Mouse (Mus musculus): ENCODE data around the gene Psip1. TPM values are rescaled to one million over a fixed set of nuclear protein-coding genes. Genes with fewer than 3 reads are reported as not detected.
A peak's percentile ranks its signal among the peaks of the same experiment; 100 is the strongest.
"Not testable (repeated sequence)": the region's sequence is repeated elsewhere in the genome, so short reads cannot be mapped to it uniquely, and the experiment has no call there.

Psip1 gene
- polyA plus RNA-seq, 1 experiment from 2014 or later, result 230 TPM

- H3K9ac ChIP-seq (replicated peaks); H3K4me1 ChIP-seq; H3K27ac ChIP-seq (replicated peaks); H3K4me2 ChIP-seq; H3K9me3 ChIP-seq (replicated peaks); H3K27me3 ChIP-seq (replicated peaks); ATAC-seq (ENCODE audit: low FRiP score); H3K36me3 ChIP-seq; H3K4me3 ChIP-seq (replicated peaks): not testable (repeated sequence)
- 93% methylated on average over 5 of the region's 5 CpGs for WGBS
Measured at GRCm38 (mm10) chr4:83497013-83497412, 10.8 kb upstream of the Psip1 start.

GRCm38 (mm10) chr4:83493112-83493511 is 6.9 kb upstream of the Psip1 start:
- no peaks in the 10 kb centered on the region for H3K36me3 ChIP-seq
- no peak overlapping the region for H3K4me2 ChIP-seq
- no peaks in the 10 kb centered on the region for H3K27me3 ChIP-seq (replicated peaks)
- H3K4me1 ChIP-seq, result no peaks in the 10 kb centered on the region
- no peak overlapping the region for H3K9ac ChIP-seq (replicated peaks)
- WGBS, result 97% methylated on average over 1 of the region's 1 CpGs
- H3K4me3 ChIP-seq (replicated peaks), result no peak overlapping the region
- ATAC-seq (ENCODE audit: low FRiP score), result no peak
- no peak overlapping the region for H3K27ac ChIP-seq (replicated peaks)
- H3K9me3 ChIP-seq (replicated peaks), result no peaks in the 10 kb centered on the region

GRCm38 (mm10) chr4:83489121-83489520 is 2.9 kb upstream of the Psip1 start:
- Histone ChIP-seq H3K36me3 (no peaks in the 10 kb centered on the region), H3K27ac (replicated peaks) (no peak overlapping the region), H3K4me3 (replicated peaks) (no peak overlapping the region), H3K9me3 (replicated peaks) (no peaks in the 10 kb centered on the region), H3K4me1 (peaks cover 14% of the 10 kb centered on the region), H3K27me3 (replicated peaks) (no peaks in the 10 kb centered on the region), H3K4me2 (no peak overlapping the region), H3K9ac (replicated peaks) (no peak overlapping the region)
- 19% methylated on average over 5 of the region's 5 CpGs for WGBS
- ATAC-seq (ENCODE audit: low FRiP score), result no peak

- H3K9me3 ChIP-seq (replicated peaks), result no peaks in the 10 kb centered on the region
- H3K4me1 ChIP-seq, result peaks cover 24% of the 10 kb centered on the region
- peak overlapping the region; percentile 85 for H3K4me3 ChIP-seq (replicated peaks)
- no peaks in the 10 kb centered on the region for H3K27me3 ChIP-seq (replicated peaks)
- H3K27ac ChIP-seq (replicated peaks), result peak overlapping the region; percentile 100
- peak; percentile 82 for ATAC-seq (ENCODE audit: low FRiP score)
- under 1% methylated on average over 21 of the region's 40 CpGs for WGBS
- peak overlapping the region; percentile 67 for H3K4me2 ChIP-seq
- H3K36me3 ChIP-seq, result peaks cover 15% of the 10 kb centered on the region; the same call in 1 of the 2 replicates
- peak overlapping the region; percentile 87 for H3K9ac ChIP-seq (replicated peaks)
Measured at GRCm38 (mm10) chr4:83485735-83486116, 533 bp downstream of the Psip1 start.

- H3K9ac ChIP-seq (replicated peaks), result peak overlapping the region; percentile 87
Measured at GRCm38 (mm10) chr4:83485250-83485649, 1.0 kb downstream of the Psip1 start.

GRCm38 (mm10) chr4:83468208-83468607 is 18.1 kb downstream of the Psip1 start:
- peaks cover 73% of the 10 kb centered on the region for H3K36me3 ChIP-seq
- H3K27me3 ChIP-seq (replicated peaks), result no peaks in the 10 kb centered on the region
- no peak overlapping the region; the same call in 1 of the 2 replicates for H3K27ac ChIP-seq (replicated peaks)
- 0 out of 2 replicates have a peak, but pooled peaks cover 8% of the 10 kb centered on the region for H3K4me1 ChIP-seq
- 58% methylated on average over 3 of the region's 3 CpGs for WGBS
- no peak overlapping the region for H3K4me2 ChIP-seq
- no peak overlapping the region for H3K9ac ChIP-seq (replicated peaks)
- H3K9me3 ChIP-seq (replicated peaks), result no peaks in the 10 kb centered on the region
- no peak; the same call in 1 of the 2 replicates for ATAC-seq (ENCODE audit: low FRiP score)
- H3K4me3 ChIP-seq (replicated peaks), result no peak overlapping the region

More at GRCm38 (mm10) chr4:83485250-83485649, 1.0 kb downstream of the Psip1 start:
- H3K4me2 ChIP-seq, result peak overlapping the region; percentile 67
- peak overlapping the region; percentile 100 for H3K27ac ChIP-seq (replicated peaks)
- peak overlapping the region; percentile 85 for H3K4me3 ChIP-seq (replicated peaks)
- no peaks in the 10 kb centered on the region for H3K9me3 ChIP-seq (replicated peaks)
- no peaks in the 10 kb centered on the region for H3K27me3 ChIP-seq (replicated peaks)
- no peak for ATAC-seq (ENCODE audit: low FRiP score)
- peaks cover 25% of the 10 kb centered on the region for H3K4me1 ChIP-seq
- peaks cover 17% of the 10 kb centered on the region; the same call in 1 of the 2 replicates for H3K36me3 ChIP-seq
- WGBS, result 15% methylated on average over 12 of the region's 12 CpGs

GRCm38 (mm10) chr4:83467615-83468014 is 18.6 kb downstream of the Psip1 start:
- WGBS, result 75% methylated on average over 7 of the region's 7 CpGs
- ATAC-seq (ENCODE audit: low FRiP score), result no peak
- Histone ChIP-seq H3K27me3 (replicated peaks) (no peaks in the 10 kb centered on the region), H3K9ac (replicated peaks) (no peak overlapping the region), H3K4me2 (no peak overlapping the region), H3K4me3 (replicated peaks) (no peak overlapping the region), H3K36me3 (peaks cover 76% of the 10 kb centered on the region), H3K27ac (replicated peaks) (0 out of 2 replicates have a peak overlapping the region, but pooled peaks have one; percentile 37), H3K4me1 (0 out of 2 replicates have a peak, but pooled peaks cover 8% of the 10 kb centered on the region), H3K9me3 (replicated peaks) (no peaks in the 10 kb centered on the region)

- Histone ChIP-seq H3K27ac (replicated peaks) (no peak overlapping the region), H3K9ac (replicated peaks) (no peak overlapping the region), H3K4me1 (0 out of 2 replicates have a peak, but pooled peaks cover 8% of the 10 kb centered on the region), H3K4me2 (no peak overlapping the region), H3K4me3 (replicated peaks) (no peak overlapping the region), H3K27me3 (replicated peaks) (no peaks in the 10 kb centered on the region), H3K9me3 (replicated peaks) (no peaks in the 10 kb centered on the region), H3K36me3 (peaks cover 57% of the 10 kb centered on the region)
- WGBS, result 94% methylated on average over 7 of the region's 7 CpGs
- no peak for ATAC-seq (ENCODE audit: low FRiP score)
Measured at GRCm38 (mm10) chr4:83464827-83465226, 21.4 kb downstream of the Psip1 start.

GRCm38 (mm10) chr4:83460106-83460505 is 26.2 kb downstream of the Psip1 start:
- H3K36me3 ChIP-seq, result peaks cover 55% of the 10 kb centered on the region

GRCm38 (mm10) chr4:83450785-83451184 is 35.5 kb downstream of the Psip1 start:
- Histone ChIP-seq H3K9me3 (replicated peaks) (no peaks in the 10 kb centered on the region), H3K36me3 (peaks cover 54% of the 10 kb centered on the region), H3K4me1 (no peaks in the 10 kb centered on the region), H3K4me3 (replicated peaks) (no peak overlapping the region), H3K4me2 (no peak overlapping the region), H3K27ac (replicated peaks) (no peak overlapping the region), H3K9ac (replicated peaks) (no peak overlapping the region), H3K27me3 (replicated peaks) (no peaks in the 10 kb centered on the region)
- 92% methylated on average over 4 of the region's 4 CpGs for WGBS
- ATAC-seq (ENCODE audit: low FRiP score), result no peak

More at GRCm38 (mm10) chr4:83460106-83460505, 26.2 kb downstream of the Psip1 start:
- Histone ChIP-seq H3K27ac (replicated peaks) (no peak overlapping the region), H3K4me3 (replicated peaks) (no peak overlapping the region), H3K9me3 (replicated peaks) (no peaks in the 10 kb centered on the region), H3K27me3 (replicated peaks) (no peaks in the 10 kb centered on the region), H3K4me1 (no peaks in the 10 kb centered on the region), H3K9ac (replicated peaks) (no peak overlapping the region), H3K4me2 (no peak overlapping the region)
- ATAC-seq (ENCODE audit: low FRiP score), result no peak
- WGBS, result 92% methylated on average over 5 of the region's 5 CpGs

- Histone ChIP-seq H3K4me2 (no peak overlapping the region), H3K9me3 (replicated peaks) (no peaks in the 10 kb centered on the region), H3K27me3 (replicated peaks) (no peaks in the 10 kb centered on the region), H3K4me3 (replicated peaks) (no peak overlapping the region), H3K36me3 (peaks cover 46% of the 10 kb centered on the region), H3K9ac (replicated peaks) (no peak overlapping the region), H3K4me1 (no peaks in the 10 kb centered on the region), H3K27ac (replicated peaks) (no peak overlapping the region)
- 87% methylated on average over 4 of the region's 4 CpGs for WGBS
- no peak for ATAC-seq (ENCODE audit: low FRiP score)
Measured at GRCm38 (mm10) chr4:83441050-83441449, 45.2 kb downstream of the Psip1 start.

- Histone ChIP-seq H3K9ac (replicated peaks) (no peak overlapping the region), H3K27ac (replicated peaks) (no peak overlapping the region), H3K9me3 (replicated peaks) (no peaks in the 10 kb centered on the region), H3K27me3 (replicated peaks) (no peaks in the 10 kb centered on the region), H3K4me2 (no peak overlapping the region), H3K36me3 (peaks cover 60% of the 10 kb centered on the region), H3K4me3 (replicated peaks) (no peak overlapping the region), H3K4me1 (no peaks in the 10 kb centered on the region)
- 62% methylated on average over 5 of the region's 5 CpGs for WGBS
- no peak for ATAC-seq (ENCODE audit: low FRiP score)
Measured at GRCm38 (mm10) chr4:83439045-83439444, 47.2 kb downstream of the Psip1 start.

Data from neural tube, embryonic 15.5 days (tissue).